Mouse (Mus musculus) stomach, postnatal 0 days (tissue): ENCODE results near the gene Myadm. TPM values are rescaled to one million over a fixed set of nuclear protein-coding genes. Genes with fewer than 3 reads are reported as not detected.

ENCODE experiments used
- ATAC-seq: fragments of 200-750 bp; cut with Nextera tagmentation; 2 replicates; pipeline ENCODE4 v1.8.0; 2017; ENCODE audit not compliant: low FRiP score, low TSS enrichment
- DNase-seq: peaks from one replicate; pipeline ENCODE4 v3.0.0-alpha.2; 2016; ENCODE audit warnings: low spot score
- H3K27ac ChIP-seq: fragments of 300-500 bp; sonication (generic); replicated peaks from 2 replicates; pipeline ENCODE4 v1.5.1; 2014; ENCODE audit warnings: mild to moderate bottlenecking, control low read depth
- H3K27me3 ChIP-seq: fragments of 300-500 bp; sonication (generic); 2 replicates; pipeline ENCODE4 v1.6.1; 2014; ENCODE audit warnings: low read length; ENCODE audit not compliant: control insufficient read depth, insufficient read depth
- H3K36me3 ChIP-seq: fragments of 300-500 bp; sonication (generic); 2 replicates; pipeline ENCODE4 v1.6.1; 2014; ENCODE audit warnings: low read length, mixed read lengths; ENCODE audit not compliant: control insufficient read depth, insufficient read depth
- H3K4me1 ChIP-seq: fragments of 300-500 bp; sonication (generic); replicated peaks from 2 replicates; pipeline ENCODE4 v1.6.1; 2014; ENCODE audit warnings: antibody characterized with exemption; ENCODE audit not compliant: control insufficient read depth, insufficient read depth
- H3K4me2 ChIP-seq: fragments of 300-500 bp; sonication (generic); replicated peaks from 2 replicates; pipeline ENCODE4 v1.6.1; 2014; ENCODE audit warnings: low read depth, mild to moderate bottlenecking, control low read depth, moderate library complexity
- H3K4me3 ChIP-seq: fragments of 300-500 bp; sonication (generic); 2 replicates; pipeline ENCODE4 v1.5.1; 2014; ENCODE audit warnings: low read depth, low read length, control low read depth
- H3K9ac ChIP-seq: fragments of 300-500 bp; sonication (generic); 2 replicates; pipeline ENCODE4 v1.6.1; 2014; ENCODE audit warnings: mild to moderate bottlenecking, low read length, control low read depth, mixed read lengths
- H3K9me3 ChIP-seq: fragments of 300-500 bp; sonication (generic); 2 replicates; pipeline ENCODE4 v1.6.1; 2016; ENCODE audit warnings: low read length; ENCODE audit not compliant: control insufficient read depth
- CTCF ChIP-seq: IDR thresholded peaks from 2 replicates; pipeline ENCODE4 v1.5.1; 2016; ENCODE audit warnings: antibody characterized with exemption, low read depth, mild to moderate bottlenecking, moderate library complexity
- EP300 ChIP-seq: optimal IDR thresholded peaks from 2 replicates; pipeline ENCODE3; 2016; ENCODE audit warnings: antibody characterized with exemption
- WGBS: fragments of 180-500 bp; shearing (Covaris S2); extraction: QIAGEN DNeasy Blood & Tissue Kit; methylation state at CpG from one replicate; pipeline ENCODE4 v1.1.7; 2014; 5-methylcytosine and 5-hydroxymethylcytosine counted together
- polyA plus RNA-seq: library from polyadenylated mRNA; unstranded; fragments of >200 nt; fragmentation: Nextera tagmentation; extraction: Ambion mirVana; gene quantifications from 2 replicates; pipeline ENCODE4 v1.2.1, GENCODE M21; 2015

Gene Myadm
- polyA plus RNA-seq, 1 experiment from 2014 or later: 94.0 TPM

- H3K4me1 ChIP-seq: no peaks in the 10 kb centered on the region
- H3K9ac ChIP-seq: peak overlapping the region; percentile 67
- H3K27ac ChIP-seq: peak overlapping the region; percentile 70; the same call in 1 of the 2 replicates
- H3K4me3 ChIP-seq: peak overlapping the region; percentile 51
- DNase-seq (no peak), ATAC-seq (no peak)
- no peaks in the 10 kb centered on the region for H3K27me3 ChIP-seq
- H3K9me3 ChIP-seq: no peaks in the 10 kb centered on the region
- no peaks in the 10 kb centered on the region for H3K36me3 ChIP-seq
- 20% methylated on average over 5 of the region's 5 CpGs for WGBS
- H3K4me2 ChIP-seq: peak overlapping the region; percentile 56
- TF ChIP-seq EP300: no peak
- TF ChIP-seq CTCF: no peak
Measured at GRCm38 (mm10) chr7:3333542-3333941, 44.7 kb downstream of the Myadm start.

GRCm38 (mm10) chr7:3336412-3336811, 47.5 kb downstream of the Myadm start:
- Histone ChIP-seq H3K36me3 (no peaks in the 10 kb centered on the region), H3K4me3 (no peak overlapping the region), H3K27ac (no peak overlapping the region), H3K27me3 (no peaks in the 10 kb centered on the region), H3K9me3 (no peaks in the 10 kb centered on the region), H3K4me1 (no peaks in the 10 kb centered on the region), H3K9ac (no peak overlapping the region), H3K4me2 (no peak overlapping the region)
- TF ChIP-seq CTCF (no peak), EP300 (no peak)
- ATAC-seq: no peak
- no peak for DNase-seq
- 76% methylated on average over 17 of the region's 17 CpGs for WGBS

- H3K36me3 ChIP-seq: no peaks in the 10 kb centered on the region
- DNase-seq (no peak), ATAC-seq (no peak)
- no peak overlapping the region for H3K4me3 ChIP-seq
- 73% methylated on average over 11 of the region's 11 CpGs for WGBS
- H3K4me2 ChIP-seq: no peak overlapping the region
- no peaks in the 10 kb centered on the region for H3K4me1 ChIP-seq
- no peak overlapping the region for H3K9ac ChIP-seq
- no peak overlapping the region for H3K27ac ChIP-seq
- TF ChIP-seq CTCF: no peak
- no peak for TF ChIP-seq EP300
- no peaks in the 10 kb centered on the region for H3K27me3 ChIP-seq
- no peaks in the 10 kb centered on the region for H3K9me3 ChIP-seq
Measured at GRCm38 (mm10) chr7:3338286-3338935, 49.5 kb downstream of the Myadm start.

- TF ChIP-seq EP300: no peak
- TF ChIP-seq CTCF: no peak
- H3K4me2 ChIP-seq: no peak overlapping the region
- H3K27me3 ChIP-seq: no peaks in the 10 kb centered on the region
- DNase-seq: no peak
- no peaks in the 10 kb centered on the region for H3K4me1 ChIP-seq
- no peaks in the 10 kb centered on the region for H3K36me3 ChIP-seq
- no peak overlapping the region for H3K4me3 ChIP-seq
- no peak overlapping the region for H3K27ac ChIP-seq
- no peaks in the 10 kb centered on the region for H3K9me3 ChIP-seq
- H3K9ac ChIP-seq: no peak overlapping the region
- 91% methylated on average over 11 of the region's 11 CpGs for WGBS
- ATAC-seq: no peak
Measured at GRCm38 (mm10) chr7:3339010-3339409, 50.1 kb downstream of the Myadm start.

- Histone ChIP-seq H3K27ac (no peak overlapping the region), H3K4me2 (no peak overlapping the region), H3K4me1 (no peaks in the 10 kb centered on the region), H3K36me3 (no peaks in the 10 kb centered on the region), H3K27me3 (no peaks in the 10 kb centered on the region), H3K9ac (no peak overlapping the region), H3K9me3 (no peaks in the 10 kb centered on the region), H3K4me3 (no peak overlapping the region)
- no peak for DNase-seq
- ATAC-seq: no peak
- WGBS: 96% methylated on average over 3 of the region's 3 CpGs
- TF ChIP-seq CTCF (no peak), EP300 (no peak)
Measured at GRCm38 (mm10) chr7:3343861-3344260, 55.0 kb downstream of the Myadm start.

GRCm38 (mm10) chr7:3345301-3345700, 56.4 kb downstream of the Myadm start:
- no peak overlapping the region for H3K27ac ChIP-seq
- TF ChIP-seq EP300: no peak
- TF ChIP-seq CTCF: no peak
- no peaks in the 10 kb centered on the region for H3K36me3 ChIP-seq
- no peak overlapping the region for H3K4me3 ChIP-seq
- DNase-seq (no peak), ATAC-seq (no peak)
- H3K4me1 ChIP-seq: no peaks in the 10 kb centered on the region
- 92% methylated on average over 3 of the region's 3 CpGs for WGBS
- H3K4me2 ChIP-seq: no peak overlapping the region
- H3K9ac ChIP-seq: no peak overlapping the region
- H3K9me3 ChIP-seq: no peaks in the 10 kb centered on the region
- no peaks in the 10 kb centered on the region for H3K27me3 ChIP-seq
